Mouse (Mus musculus) retina, postnatal 1 day (tissue): ENCODE measurements around the gene Dact3.

Experiments
- DNase-seq: peaks from one replicate; pipeline ENCODE4 v3.0.0-alpha.2; 2012

Dact3 gene

GRCm38 (mm10) chr7:16875310-16875325 lies at the start of gene Dact3:
Gene Dact3 (plus strand): TSS chr7:16875317.
- no peak for DNase-seq

GRCm38 (mm10) chr7:16825785-16826184 lies 49.3 kb upstream of the Dact3 start:
- no peak for DNase-seq

GRCm38 (mm10) chr7:16826571-16826970 lies 48.5 kb upstream of the Dact3 start:
- no peak for DNase-seq

GRCm38 (mm10) chr7:16827274-16827673 lies 47.8 kb upstream of the Dact3 start:
- no peak for DNase-seq

GRCm38 (mm10) chr7:16830449-16830848 lies 44.7 kb upstream of the Dact3 start:
- DNase-seq = no peak

DNA sequence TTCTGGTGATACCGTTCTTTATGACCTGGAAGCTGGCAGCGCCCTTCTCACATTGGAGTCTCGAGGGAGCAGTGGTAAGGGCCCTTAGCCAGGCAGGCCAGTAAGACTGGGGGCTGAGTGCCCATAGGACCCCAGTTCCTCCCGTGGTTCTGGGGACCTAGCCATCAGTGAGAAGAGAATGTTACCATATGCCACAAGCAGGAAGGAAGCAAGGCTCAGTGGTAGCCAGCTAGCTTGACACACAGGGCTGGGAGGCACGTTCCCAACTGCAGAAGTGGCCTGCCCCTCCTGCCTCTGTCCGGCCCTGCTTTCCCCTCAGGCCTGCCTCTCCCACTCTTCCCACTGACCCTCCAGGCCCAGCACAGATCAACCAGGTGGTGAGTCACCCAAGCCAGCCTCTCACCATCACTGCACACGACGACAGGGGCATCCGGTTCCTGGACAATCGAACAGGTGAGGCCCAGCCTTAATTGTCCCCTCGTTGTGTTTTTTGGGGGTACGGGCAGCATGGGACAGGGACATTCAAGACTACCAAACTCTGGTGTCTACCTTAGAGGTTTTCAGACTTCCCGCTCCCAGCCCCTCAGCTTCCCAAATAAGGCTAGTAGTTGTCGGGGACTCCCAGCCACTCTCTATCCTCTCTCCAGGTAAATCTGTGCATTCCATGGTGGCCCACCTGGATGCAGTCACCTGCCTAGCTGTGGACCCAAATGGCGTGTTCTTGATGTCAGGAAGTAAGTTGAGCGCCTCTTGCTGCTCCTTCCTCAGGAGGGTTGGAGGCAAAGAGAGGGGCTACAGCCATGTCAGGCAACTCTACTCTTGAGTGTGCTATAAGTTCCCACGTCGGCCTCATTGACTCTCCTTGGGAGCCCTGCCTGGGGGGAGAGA lies 37.0 kb upstream of the Dact3 start:
- no peak for DNase-seq

DNA sequence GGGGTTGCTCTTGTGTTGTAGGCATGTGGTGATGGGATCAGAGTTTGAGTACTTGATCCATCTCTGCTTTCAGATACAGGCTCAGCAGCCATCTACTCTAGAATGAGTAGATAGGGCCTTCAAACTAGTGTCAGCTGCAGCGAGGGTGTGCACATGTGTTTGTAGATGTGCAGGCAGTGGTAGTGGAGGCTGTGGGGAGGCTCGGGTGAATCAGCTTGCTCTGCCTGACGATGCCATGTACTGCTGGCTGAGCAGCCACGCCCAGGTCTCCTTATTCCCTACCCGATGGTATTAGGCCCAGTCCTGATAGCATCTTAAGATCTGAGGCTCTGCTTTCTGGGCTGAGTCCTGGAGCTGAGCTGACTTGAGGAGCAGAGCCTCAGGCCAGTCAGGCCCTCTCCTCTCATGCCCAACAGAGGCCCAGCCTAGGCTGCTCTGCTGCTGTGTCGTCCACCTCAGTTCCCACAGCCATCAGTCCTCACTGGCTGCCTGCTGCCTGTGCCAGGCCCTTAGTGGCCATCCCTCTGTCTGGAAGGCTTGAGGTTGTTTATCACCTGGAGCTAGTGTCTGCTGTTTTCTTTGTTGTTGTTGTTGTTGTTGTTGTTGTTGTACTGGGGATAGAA lies 36.2 kb upstream of the Dact3 start:
- no peak for DNase-seq

- no peak for DNase-seq
These were observed 35.5 kb upstream of the Dact3 start for GRCm38 (mm10) chr7:16839427-16840108.

GRCm38 (mm10) chr7:16840109-16840491 lies 35.0 kb upstream of the Dact3 start:
- no peak for DNase-seq

GRCm38 (mm10) chr7:16841078-16841477 lies 34.0 kb upstream of the Dact3 start:
- DNase-seq = no peak

DNA sequence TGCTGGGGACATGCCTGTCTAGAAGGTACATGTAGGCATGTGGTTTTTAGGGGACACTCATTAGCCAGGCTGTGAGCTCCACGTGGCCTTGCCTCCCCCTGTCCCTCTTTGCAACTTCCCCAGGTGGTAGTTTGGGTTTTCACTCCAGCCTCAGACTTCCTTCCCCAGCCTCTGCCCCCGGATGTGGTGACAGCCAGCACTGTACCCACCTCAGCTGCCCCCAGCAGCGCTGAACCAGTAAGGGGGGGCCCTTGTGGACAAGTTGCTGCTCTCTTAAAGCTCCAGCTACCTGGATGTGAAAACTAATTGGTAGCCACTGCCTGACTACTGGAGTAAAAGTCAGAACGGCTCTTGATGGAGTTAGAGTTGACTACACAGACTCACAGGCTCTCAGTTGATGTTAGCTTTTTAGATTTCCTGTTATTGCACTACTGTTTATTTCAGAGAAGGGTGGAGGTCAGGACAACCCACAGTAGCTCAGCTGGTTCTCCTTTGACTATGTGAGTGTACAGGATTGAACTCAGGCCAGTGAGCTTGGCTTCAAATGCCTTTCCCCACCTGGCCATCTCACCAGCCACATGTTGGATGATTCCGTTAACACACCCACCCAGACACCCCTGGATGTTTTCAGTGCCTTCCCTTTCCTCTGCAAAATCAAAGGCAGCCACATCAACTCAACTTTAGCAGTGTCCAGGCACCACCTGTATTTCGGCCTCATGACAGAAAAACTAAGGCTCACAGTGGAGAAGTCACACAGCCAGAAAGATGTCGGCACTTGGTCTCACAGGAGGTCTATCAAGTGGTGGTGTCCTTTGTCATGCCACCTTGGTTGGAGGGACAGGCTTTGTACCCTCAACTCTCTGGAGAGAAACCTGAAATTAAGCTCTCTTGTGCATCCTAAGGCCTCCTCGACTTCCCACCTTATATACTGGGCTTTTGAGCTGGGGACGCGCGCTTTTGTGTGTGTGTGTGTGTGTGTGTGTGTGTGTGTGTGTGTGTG lies 33.3 kb upstream of the Dact3 start:
- peak; percentile 17 for DNase-seq

DNA sequence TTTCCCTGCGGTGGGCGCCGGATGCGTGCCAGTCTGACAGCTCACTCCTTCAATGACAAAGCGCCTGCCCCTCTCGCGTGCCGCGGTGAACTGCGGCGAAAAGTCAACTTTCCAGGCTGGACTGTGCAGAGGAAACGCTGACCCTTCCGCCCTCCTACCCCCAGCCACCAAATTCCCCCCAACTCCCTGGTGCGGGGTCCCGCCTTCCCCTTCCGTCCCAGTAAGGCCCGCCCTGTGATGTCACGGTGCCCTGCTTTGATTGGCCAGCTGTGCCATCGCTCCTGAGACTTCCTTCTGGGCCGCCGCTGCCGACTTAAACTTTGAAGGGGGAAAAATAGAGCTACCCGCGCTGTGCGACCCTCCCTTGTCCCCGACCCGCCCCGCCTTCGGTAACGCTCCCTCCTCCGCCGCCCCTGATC lies 32.5 kb upstream of the Dact3 start, which contains the start of gene Prkd2:
TSS of gene Prkd2 (plus strand) at position 258 of the 419 bp plus-strand sequence.
- DNase-seq = peak; percentile 92

GRCm38 (mm10) chr7:16843441-16844171 lies 31.5 kb upstream of the Dact3 start:
- peak; percentile 46 for DNase-seq

DNA sequence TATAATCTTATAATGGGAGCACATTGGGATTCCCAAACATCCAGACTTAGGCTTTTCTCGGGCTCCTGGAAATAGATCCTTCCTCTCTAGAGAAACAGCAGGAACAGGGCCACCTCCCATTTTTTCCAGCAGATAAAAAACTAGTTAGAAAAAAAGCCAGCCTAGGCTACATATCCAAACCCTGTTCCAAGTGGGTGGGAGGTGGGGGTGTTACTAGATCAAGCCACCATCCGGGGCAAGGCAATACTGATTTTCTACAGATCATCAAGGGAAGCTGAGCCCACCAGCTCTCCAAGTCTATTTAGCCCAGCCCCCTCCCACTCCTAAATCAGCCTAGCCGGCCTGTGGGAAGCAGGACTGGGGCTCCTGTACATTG lies 30.4 kb upstream of the Dact3 start:
- DNase-seq = no peak

- DNase-seq = no peak
These were observed 29.9 kb upstream of the Dact3 start for GRCm38 (mm10) chr7:16845072-16845819.

DNA sequence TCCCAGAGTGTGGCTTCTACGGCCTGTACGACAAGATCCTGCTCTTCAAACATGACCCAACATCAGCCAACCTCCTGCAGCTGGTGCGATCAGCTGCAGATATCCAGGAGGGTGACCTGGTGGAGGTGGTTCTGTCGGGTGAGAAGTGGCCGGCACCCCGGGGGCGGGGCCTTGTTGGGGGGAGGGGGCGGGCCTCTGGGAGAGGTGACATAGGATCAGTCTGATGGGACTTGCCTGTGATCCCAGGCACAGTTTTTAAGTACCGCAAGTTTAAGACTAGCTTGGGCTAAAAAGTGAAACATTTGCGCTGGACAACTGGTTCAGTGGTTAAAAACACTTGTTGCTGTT lies 29.3 kb upstream of the Dact3 start:
- no peak for DNase-seq

GRCm38 (mm10) chr7:16846775-16847174 lies 28.3 kb upstream of the Dact3 start:
- no peak for DNase-seq

DNA sequence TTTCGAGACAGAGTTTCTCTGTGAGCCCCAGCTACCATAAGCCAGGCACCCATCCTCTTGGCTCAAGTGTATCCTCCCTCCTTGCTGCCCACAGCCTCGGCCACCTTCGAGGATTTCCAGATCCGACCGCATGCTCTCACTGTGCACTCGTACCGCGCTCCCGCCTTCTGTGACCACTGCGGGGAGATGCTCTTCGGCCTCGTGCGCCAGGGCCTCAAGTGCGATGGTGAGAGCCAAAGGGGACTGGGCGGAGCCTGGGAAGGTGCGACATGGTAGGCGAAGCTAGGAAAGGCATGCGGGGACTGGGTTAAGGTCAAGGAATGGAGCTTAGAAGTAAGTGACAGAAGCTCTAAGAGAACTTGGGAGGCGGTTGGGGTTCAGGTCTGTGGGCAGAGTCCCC lies 27.6 kb upstream of the Dact3 start:
- DNase-seq = no peak

DNA sequence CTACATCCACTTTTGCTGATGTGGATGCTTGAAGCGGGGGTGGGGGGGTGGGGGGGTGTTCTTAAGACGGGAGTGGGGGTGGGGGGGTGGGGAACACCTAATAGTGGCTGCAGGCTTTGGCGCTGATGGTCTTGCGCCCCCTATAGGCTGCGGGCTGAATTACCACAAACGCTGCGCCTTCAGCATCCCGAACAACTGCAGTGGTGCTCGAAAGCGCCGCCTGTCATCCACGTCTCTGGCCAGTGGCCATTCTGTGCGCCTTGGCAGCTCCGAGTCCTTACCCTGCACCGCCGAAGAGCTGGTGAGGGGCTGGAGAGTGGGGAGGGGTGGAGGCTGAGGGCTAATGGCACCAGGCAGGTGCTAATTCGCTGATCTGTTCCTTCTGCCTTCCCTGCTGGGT lies 26.5 kb upstream of the Dact3 start:
- DNase-seq = peak; percentile 69

DNA sequence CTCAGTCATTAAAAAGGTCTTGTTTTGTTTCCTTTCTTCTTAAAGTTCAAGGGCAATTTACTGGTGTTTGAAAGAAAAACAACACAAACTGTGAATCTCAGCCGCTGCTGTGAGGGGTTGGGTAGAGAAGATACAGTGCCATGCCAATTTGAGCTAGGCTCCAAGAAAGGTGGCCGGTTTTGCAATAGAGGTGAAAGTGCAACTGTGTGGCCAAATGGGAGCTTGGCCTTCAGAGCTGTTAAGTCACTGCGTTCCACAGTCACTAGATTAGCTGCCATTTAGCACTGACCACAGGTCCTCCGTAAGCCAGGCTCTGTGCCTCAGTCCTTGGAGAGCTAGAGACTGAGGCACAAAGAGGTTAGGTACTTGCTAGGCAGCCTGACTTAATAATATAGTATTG lies 23.5 kb upstream of the Dact3 start:
- no peak for DNase-seq

- DNase-seq = peak; percentile 39
These were observed 21.8 kb upstream of the Dact3 start for GRCm38 (mm10) chr7:16853302-16853831.

DNA sequence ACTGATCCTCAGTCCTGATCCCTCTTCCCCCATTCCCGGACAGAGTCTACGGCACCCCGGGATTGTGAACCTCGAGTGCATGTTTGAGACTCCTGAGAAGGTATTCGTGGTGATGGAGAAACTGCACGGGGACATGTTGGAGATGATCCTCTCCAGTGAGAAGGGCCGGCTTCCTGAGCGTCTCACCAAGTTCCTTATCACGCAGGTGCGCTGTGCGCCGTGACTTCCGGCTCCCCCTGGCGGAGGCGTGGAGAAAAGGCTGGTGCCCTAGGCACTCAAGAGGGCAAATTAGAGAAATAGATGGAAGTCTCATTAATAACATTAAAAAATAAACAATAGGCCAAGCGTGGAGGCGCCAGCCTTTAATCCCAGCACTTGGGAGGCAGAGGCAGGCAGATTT lies 16.8 kb upstream of the Dact3 start:
- peak; percentile 61 for DNase-seq
